Mouse (Mus musculus) thymus, postnatal 0 days (tissue): Measurements from ENCODE around the gene Kif24. TPM values are rescaled to one million over a fixed set of nuclear protein-coding genes. Genes with fewer than 3 reads are reported as not detected.
A peak's percentile ranks its signal among the peaks of the same experiment; 100 is the strongest.

ENCODE experiments used
- DNase-seq: peaks from one replicate; pipeline ENCODE4 v3.0.0-alpha.2; 2015; ENCODE audit warnings: low spot score
- polyA plus RNA-seq: library from polyadenylated mRNA; unstranded; fragments of >200 nt; fragmentation: Nextera tagmentation; extraction: Ambion mirVana; gene quantifications from 2 replicates; pipeline ENCODE4 v1.2.1, GENCODE M21; 2015

Gene Kif24
- polyA plus RNA-seq, 1 experiment from 2014 or later, result 5.9 TPM

DNA sequence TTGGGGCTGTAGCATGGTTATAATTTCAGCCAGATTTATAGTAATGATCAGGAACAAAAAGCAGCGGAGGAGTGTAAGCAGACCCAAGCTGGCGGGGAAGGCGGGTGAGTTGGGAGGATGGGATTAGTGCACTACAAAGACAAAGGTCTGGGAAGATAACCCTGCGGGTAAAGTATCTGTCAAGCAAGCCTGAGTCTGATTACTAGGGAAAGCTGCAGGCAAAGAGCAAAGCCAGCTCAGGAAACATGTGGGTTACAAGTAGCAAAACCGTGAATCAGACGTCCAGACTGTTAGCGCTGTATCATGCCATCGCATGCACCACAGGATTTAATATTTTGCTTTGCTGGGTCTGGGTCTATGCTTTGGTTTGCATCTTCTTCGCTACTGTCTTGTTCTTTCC is 58.1 kb downstream of the Kif24 start:
- no peak for DNase-seq

DNA sequence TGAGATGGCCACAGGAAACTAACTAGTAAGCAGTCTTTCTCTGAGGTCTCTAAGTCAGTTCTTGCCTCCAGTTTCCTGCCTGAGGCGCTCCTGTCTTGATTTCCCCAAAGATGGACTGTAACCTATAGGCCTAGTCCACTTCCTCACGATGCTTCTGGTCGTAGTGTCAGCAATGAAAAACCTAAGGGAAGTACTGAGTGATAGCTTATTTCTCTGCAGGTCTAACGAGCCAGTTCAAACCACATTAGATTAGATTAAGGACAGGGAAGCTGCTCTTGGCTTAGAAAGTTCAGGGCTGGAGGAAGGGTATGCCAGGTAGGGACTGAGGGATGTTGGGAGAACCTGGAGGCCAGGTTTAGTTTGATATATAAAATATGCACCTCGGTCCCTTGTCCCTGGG is 63.1 kb downstream of the Kif24 start:
- DNase-seq, result no peak

DNA sequence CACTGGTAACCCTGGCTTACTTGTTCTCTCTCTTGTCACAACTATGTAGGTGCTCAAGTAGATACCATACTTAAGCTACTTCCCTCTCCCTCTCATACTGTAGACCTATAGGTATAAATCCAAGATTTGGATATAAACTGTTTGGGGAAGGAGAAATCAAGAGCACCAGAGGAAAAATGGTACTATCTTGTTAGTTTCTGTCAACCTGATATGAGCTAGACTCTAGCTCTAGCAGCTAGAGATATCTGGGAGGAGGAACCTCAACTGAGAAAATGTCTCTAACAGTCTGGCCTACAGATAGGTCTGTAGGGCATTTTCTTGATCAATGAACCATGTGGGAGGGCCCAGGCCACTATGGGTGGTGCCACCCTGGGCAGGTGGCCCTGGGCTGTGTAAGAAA is 63.5 kb downstream of the Kif24 start:
- no peak for DNase-seq

DNA sequence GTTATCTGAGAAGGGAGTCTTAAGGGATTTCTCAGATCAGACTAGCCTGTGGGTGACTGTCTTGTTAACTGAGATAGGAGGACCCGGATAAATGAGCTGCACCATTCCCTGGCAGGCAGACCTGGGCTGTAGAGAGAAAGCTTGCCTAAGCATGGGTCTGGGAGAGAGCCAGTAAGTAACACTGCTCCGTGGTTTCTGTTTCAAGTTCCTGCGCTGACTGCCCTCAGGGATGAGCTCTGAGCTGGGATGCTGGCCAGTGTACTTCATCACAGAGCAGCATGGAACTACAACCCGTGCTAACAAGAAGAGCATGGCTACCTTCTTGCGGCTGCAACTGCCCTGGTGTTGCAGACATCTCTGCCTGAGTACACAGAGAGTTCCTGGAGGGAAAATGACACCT is 64.8 kb downstream of the Kif24 start:
- DNase-seq, result no peak

DNA sequence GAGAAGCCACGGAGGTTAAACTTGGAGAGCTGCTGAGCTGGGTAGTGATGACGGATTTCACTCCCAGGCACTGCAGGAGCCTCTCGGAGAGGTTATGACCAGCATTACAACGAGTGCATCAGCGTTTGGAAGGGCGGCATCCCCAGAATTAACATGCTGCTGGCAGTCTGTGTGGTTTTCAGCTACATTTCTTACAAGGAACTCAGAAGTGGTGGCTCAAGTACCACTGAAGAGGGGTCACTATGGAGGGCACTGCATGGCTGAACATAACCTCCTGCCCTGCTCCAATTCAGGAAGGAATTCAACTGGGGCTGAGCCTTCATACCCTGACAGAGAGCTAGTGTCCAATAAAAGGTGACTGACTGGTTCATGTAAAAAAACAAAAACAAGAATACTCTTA is 66.3 kb downstream of the Kif24 start:
- no peak for DNase-seq

DNA sequence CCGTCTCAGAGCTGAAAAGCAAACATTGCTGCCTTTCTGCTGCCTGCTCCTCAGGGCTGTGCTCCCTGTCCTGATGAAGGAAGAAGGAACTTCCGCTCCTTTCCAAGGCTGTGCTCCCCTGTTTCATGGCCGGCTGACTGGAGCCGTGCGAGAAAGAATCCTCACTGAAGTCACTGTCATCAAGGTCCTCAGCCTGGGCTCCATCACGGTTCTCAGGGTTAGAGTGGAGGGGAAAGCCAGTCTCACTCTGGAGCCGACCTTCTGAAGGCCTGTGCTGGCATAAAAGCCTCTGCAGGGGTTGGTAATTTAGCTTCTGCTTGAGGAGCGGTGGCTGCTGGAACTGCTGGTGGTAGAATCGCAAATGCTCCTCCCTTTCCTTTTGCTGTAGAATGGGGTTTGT is 70.0 kb downstream of the Kif24 start:
- DNase-seq, result no peak

DNA sequence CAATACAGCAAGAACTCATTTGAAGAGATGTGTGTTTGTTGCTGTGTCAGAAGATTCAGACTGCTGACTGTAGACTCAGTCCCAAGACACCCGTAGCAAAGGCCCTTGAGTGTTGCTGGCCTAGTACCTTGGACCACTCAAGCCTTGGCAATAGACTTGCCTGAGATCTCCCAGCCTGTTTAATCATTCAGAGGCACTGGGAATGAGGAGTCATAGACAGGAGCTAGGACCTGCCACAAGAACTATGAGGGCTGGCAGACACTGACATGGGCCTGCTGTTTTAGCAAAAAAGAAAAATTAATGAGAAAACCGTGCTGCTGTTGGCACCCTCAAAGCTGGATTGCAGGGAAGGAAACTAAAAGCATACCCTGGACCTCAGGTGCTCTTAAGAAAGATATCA is 73.7 kb downstream of the Kif24 start:
- no peak for DNase-seq

DNA sequence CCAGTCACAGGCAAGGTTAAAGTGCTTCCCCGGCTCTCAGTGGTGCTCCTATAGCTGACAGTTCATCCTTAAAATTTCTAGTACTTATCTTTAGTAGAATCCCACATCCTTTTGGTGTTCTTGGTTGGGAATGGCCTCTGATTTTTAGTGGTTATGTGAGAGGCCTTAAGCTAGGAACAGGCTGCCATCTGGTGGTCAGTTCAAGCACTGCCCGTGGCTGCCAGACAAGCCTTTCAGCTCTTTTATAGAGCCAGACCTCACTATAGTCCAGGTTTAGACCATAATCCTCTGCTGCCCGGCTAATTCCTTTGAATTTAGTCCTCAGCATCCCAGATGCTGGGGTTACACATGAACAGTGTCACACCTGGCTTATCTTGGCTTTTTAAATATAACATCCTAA is 74.6 kb downstream of the Kif24 start:
- DNase-seq, result peak; percentile 50

DNA sequence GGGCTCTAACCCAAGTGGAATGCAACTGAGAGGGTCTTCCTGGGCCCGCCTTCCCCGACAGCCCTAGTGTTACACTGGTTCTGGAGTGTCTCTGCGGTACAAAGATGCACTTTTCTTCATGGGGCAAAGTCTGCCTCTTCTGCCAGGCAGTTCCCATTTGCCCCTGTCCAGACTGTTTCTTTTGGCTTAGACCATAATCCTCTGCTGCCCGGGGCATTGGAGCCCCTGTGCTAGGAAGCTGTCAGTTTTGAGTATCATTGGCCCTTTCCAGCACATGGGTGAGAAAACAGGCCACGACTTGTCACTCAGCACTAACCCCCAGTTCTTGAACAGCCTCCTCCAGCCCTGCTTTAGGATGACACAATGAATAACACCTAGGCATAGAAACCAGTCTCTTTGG is 75.4 kb downstream of the Kif24 start:
- no peak for DNase-seq

DNA sequence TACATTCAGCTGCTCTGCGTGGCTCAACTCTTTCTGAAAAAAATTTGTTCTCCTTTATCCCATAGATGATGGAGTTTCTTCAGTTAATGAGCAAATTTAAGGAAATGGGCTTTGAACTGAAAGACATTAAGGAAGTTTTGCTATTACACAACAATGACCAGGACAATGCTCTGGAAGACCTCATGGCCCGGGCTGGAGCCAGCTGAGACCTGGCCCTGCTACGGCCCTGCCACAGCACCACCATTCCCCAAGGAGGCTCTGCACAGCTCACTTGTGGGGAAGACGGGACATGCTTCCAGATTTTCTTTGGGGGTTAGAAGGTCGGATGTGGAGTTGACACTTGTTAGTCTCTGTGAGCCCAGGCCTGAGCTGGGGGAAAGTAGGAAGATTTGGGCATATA is 76.1 kb downstream of the Kif24 start:
- no peak for DNase-seq

DNA sequence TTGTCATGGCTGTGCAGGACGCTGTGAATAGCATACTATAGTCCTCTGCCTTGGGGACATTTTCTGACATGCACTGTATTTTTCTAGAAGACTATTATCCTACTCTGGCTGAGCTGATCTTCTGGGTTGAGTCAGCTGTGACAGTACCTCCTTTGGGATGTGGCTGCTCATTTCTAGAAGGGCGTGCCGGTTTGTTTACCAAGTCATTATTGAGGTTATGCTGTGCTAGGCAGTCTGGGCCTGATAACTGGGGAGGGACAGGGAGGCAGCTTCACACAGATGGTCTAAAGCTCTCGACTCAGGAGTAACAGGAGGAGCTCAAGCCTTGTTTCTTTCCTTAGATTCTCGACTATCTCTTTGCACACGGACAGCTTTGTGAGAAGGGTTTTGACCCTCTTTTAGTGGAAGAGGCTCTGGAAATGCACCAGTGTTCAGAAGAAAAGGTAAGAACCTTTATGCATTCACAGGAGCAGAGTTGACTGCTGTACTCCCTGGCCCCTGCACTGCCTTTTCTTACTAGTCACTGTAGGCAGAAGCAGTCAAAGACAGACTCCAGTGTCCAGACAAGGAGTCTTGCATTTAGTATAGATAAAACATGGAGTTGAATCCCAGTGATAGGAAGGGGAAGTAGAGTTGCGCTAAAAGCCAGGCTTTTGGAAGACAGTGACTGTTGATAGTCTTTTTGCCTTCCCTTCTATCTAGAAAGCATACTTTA is 76.8 kb downstream of the Kif24 start:
- DNase-seq, result no peak

DNA sequence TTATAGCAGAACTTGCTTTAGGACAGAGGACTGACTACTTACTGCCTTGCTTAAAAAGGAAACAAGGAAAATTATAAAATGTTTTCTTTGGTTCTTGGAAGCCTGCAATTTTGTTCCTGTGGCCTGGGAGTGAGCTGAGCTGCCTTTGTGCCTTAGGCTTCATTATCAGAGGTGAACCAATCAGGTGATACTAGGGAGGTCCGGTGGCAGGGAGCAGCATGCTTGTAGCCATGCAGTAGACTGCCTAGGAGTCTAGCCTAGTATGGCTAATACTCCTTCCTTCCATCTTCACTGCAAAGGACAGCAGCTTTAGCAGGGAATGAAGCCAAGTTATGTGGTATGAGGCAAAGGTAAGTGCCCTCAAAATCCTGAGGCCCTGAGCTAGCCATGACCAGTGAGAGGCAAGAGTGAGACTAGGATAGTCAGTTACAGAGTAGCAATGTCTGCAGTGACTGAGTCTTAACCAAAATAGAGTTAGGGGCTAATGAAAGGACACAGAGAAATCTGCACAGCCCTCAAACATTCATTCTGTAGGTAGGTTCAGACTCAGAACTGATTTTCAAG is 78.2 kb downstream of the Kif24 start:
- DNase-seq, result no peak

DNA sequence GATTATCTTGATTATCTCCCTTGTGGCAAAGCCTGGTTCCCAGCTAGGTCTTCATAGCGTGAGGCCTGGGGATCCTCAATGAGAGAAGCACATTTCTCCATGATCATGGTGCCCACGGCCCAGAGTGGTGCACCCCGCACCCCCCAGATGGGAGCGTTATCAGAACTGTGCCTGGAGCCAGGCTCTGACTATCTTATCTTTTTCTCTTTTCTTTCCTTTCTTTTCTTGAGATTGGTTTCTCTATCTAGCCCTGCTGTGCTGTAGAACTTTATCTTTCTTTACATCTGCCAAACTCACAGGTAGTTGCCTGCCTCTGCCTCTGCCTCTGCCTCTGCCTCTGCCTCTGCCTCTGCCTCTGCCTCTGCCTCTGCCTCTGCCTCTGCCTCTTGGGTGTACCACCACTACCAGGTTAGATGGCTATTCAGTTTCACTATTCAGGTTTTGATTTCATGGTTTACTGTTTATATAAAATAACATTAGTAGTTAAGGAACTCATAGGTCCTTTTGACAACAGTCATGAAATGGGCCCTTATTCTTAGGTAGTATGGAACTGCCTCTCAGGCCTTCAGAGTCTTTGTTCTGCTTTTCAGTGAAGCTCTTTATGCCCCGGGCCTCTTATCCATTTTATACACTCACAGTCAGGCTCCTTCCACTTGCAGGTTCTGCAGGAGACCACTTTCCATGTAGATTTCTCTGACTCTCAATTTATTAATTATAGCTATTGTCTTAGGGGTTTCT is 83.3 kb downstream of the Kif24 start:
- no peak for DNase-seq

DNA sequence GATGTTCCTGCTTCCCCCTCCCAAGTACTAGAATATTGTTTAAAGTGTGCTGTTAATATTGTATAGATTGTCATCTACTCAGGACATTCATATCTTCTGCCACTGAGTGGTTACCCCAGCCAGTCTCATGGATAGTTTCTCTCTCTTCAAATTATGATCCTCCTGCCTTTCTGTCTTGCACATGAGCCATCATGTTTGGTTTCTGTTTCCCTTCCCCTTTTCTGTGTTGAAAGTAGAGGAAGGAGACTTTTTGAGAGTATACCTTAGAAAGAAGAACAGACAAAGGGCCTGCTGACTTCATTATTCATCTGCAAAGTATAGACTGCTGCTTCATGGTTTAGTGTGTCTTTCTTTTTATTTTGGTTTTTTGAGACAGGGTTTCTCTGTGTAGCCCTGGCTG is 87.1 kb downstream of the Kif24 start:
- DNase-seq, result no peak

DNA sequence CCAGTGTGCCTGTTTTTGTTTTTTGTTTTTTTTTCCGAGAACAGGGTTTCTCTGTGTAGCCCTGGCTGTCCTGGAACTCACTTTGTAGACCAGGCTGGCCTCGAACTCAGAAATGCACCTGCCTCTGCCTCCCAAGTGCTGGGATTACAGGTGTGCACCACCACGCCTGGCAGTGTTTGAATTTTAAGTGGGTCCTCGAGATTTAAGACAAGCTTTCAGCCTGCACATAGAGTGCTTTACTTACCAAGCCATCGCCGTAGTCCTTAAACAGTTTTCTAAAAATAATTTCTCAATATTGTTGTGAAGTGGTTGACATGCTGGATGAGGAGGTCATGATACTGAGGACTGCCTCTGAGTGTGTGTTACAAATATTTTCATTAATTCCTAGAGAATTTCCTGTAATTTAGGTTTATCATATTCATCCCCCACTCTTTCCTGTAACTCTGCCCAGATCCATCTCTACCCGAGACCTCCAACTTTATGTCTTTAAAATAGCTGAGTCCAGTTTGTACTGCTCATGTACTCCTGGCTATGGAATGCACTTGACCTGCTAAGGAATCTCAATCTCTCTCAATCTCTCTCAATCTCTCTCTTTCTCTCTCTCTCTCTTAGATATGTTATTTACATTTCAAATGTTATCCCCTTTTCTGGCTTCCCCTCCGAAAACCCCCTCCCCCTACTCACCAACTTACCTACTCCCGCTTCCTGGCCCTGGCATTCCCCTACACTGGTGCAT is 94.8 kb downstream of the Kif24 start:
- DNase-seq, result no peak

DNA sequence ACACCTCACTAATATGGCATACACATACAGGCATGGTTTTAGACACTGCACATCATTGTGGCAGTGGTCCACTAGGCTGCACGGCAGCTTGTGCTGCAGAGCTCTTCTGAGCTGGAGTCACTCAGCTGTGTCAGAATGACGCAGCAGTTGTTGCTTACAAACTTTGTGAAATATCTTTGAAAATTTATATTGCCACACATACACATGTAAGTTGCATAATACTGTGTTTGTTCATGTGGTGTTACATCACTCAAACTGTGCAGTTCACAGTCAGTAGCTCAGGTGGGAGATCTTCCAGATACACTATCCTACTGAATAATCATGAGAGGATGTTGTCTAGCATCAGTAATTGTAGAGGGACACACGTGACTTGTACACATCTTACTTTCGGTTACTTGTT is 96.5 kb downstream of the Kif24 start:
- no peak for DNase-seq

DNA sequence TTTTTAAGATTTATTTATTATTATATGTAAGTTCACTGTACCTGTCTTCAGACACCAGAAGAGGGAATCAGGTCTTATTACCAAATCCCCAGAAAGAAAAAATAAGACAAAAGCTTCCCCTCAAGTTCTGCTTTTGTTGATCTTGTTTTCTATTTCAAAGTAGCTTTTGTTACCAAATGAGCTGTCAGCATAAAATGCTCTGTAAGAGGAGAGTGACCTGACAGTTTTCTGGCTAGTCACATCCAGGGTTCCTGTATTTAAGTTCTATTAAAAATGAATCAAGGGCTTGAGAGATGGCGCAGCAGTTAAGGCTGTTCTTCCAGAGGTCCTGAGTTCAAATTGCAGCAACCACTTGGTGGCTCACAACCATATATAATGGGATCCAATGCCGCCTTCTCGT is 103.6 kb downstream of the Kif24 start:
- no peak for DNase-seq

DNA sequence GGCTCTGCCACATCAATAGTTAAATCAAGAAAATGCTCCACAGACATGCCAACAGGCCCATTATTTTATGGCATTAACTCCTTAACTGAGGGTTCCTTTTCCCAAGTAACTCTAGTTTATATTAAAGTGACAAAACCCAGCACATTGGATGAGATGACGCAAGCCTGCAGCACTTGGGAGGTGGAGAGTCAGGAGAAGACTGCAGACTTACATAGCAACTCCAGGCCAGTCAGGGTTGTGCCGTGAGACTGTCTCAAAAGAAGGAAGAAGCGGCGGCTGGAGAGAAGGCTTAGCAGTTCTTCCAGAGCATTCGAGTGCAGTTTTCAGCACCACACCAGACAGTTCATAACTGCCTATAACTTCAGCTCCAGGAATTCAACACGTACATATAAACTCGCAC is 105.3 kb downstream of the Kif24 start:
- no peak for DNase-seq

DNA sequence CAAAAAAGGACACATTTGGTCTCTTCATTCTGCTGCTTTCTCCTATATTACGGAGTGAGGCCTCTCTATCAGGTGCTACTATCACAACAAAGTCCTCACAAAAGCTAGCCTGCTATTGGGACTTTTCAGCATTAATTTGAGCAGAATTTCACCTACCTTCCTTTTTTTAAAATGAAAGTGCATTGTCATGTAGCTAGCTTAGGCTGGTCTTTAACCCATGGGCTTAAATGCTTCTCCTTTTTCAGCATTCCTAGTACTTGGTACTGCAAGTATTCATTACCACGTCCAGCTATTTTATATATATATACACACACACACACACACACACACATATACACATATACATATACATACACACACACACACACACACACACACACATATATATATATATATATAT is 106.0 kb downstream of the Kif24 start:
- no peak for DNase-seq

DNA sequence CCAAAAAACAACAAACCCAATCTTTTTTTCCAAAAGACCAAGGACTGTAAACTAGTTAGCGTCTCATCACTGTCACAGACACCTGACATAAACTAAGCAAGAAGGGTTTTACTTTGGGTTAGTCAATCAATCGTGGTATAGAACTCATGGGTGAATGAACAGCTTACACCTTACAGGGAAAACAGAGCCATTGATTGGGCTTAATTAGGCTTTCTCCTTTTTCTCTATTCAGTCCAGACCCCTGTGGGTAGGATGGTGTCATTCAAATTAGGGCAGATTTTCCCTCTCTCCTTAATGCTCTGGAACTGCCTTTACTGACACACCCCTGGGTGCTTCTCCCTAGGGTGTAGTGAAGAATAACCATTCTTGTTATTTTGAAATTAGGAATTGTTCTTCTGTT is 107.5 kb downstream of the Kif24 start:
- no peak for DNase-seq

DNA sequence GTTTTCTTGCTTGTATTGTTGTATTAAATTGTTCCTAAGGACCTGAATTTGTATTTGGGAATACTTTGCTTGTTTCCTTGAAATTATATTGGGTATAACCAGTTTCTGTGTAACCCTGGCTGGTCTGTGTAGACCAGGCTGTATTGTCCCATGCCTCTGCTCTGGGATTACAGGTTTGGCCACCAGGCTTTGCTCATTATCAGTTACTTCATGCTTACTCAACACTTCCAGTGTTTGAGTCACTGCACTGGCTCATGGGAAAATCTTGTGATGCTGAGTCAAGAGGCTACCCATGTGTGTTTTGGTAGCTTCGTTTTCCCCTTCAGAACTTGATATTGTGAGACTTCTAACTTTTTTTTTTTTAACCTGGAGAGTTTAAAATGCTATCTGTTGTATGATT is 111.4 kb downstream of the Kif24 start:
- DNase-seq, result no peak

DNA sequence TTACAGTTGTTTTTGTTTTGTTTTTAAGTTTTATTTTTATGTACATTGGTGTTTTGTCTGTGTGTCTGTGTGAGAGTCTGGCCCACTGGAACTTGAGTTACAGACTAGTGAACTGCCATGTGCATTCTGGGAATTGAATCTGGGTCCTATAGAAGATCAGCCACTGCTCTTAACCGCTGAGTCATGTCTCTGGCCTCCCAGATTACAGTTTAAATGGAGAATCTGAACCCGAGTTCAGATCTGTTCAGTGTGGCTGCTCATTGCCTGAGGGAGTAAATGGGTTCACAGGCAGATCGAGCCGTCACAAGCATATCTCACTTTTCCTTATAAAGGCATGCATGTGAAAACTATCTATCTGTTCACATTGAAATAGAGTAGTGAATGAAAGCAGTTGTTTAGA is 111.9 kb downstream of the Kif24 start:
- no peak for DNase-seq
